Mouse (Mus musculus) hindbrain, postnatal 0 days (tissue): ENCODE measurements at regions not wholly inside any gene's neighbourhood (a gene's known extent, or its start where the extent isn't known, plus 50 kb on each side); places are given as distances from the start of the nearest gene placed in this dataset.

Experiments
- ATAC-seq: fragments of 200-750 bp; cut with Nextera tagmentation; 2 replicates; pipeline ENCODE4 v1.8.0; 2017; ENCODE audit warnings: mild to moderate bottlenecking, moderate TSS enrichment, moderate library complexity
- DNase-seq: peaks from one replicate; pipeline ENCODE4 v3.0.0-alpha.2; 2015; ENCODE audit warnings: low spot score
- H3K27ac ChIP-seq: fragments of 300-500 bp; sonication (generic); 2 replicates; pipeline ENCODE4 v1.5.1; 2014; ENCODE audit warnings: mild to moderate bottlenecking
- H3K27me3 ChIP-seq: fragments of 300-500 bp; sonication (generic); 2 replicates; pipeline ENCODE4 v1.6.1; 2014; ENCODE audit warnings: low read length, mixed read lengths; ENCODE audit not compliant: insufficient read depth
- H3K36me3 ChIP-seq: fragments of 300-500 bp; sonication (generic); 2 replicates; pipeline ENCODE4 v1.6.1; 2014; ENCODE audit warnings: low read length, mixed read lengths; ENCODE audit not compliant: insufficient read depth
- H3K4me1 ChIP-seq: fragments of 300-500 bp; sonication (generic); 2 replicates; pipeline ENCODE4 v1.6.1; 2014; ENCODE audit warnings: antibody characterized with exemption, low read length, mixed read lengths; ENCODE audit not compliant: insufficient read depth
- H3K4me2 ChIP-seq: fragments of 300-500 bp; sonication (generic); 2 replicates; pipeline ENCODE4 v1.6.1; 2014; ENCODE audit warnings: low read depth, mild to moderate bottlenecking, low read length, moderate library complexity, mixed read lengths
- H3K4me3 ChIP-seq: fragments of 300-500 bp; sonication (generic); 2 replicates; pipeline ENCODE4 v1.5.1; 2014; ENCODE audit warnings: low read length
- H3K9ac ChIP-seq: fragments of 300-500 bp; sonication (generic); replicated peaks from 2 replicates; pipeline ENCODE4 v1.6.1; 2014; ENCODE audit warnings: mild to moderate bottlenecking, low read length, moderate library complexity, mixed read lengths
- H3K9me3 ChIP-seq: fragments of 300-500 bp; sonication (generic); 2 replicates; pipeline ENCODE4 v1.6.1; 2016; ENCODE audit warnings: low read length, mixed read lengths
- CTCF ChIP-seq: IDR thresholded peaks from 2 replicates; pipeline ENCODE4 v1.5.1; 2016; ENCODE audit warnings: antibody characterized with exemption, control low read depth, low read depth
- WGBS: fragments of 180-500 bp; shearing (Covaris S2); extraction: QIAGEN DNeasy Blood & Tissue Kit; methylation state at CpG from one replicate; pipeline ENCODE4 v1.1.7; 2014; 5-methylcytosine and 5-hydroxymethylcytosine counted together

- TF ChIP-seq CTCF = no peak
- 40% methylated on average over 4 of the region's 4 CpGs for WGBS
- DNase-seq (peak; percentile 45), ATAC-seq (no peak)
- H3K4me2 ChIP-seq = no peak overlapping the region
- no peak overlapping the region for H3K9ac ChIP-seq
- no peaks in the 10 kb centered on the region for H3K27me3 ChIP-seq
- H3K27ac ChIP-seq = no peak overlapping the region
- H3K4me1 ChIP-seq = no peaks in the 10 kb centered on the region
- no peaks in the 10 kb centered on the region for H3K9me3 ChIP-seq
- H3K36me3 ChIP-seq = no peaks in the 10 kb centered on the region
- no peak overlapping the region for H3K4me3 ChIP-seq
Measured at GRCm38 (mm10) chr16:8351424-8351823, 73.5 kb downstream of the Tmem114 start.

- H3K4me3 ChIP-seq = no peak overlapping the region
- no peak for TF ChIP-seq CTCF
- no peaks in the 10 kb centered on the region for H3K9me3 ChIP-seq
- WGBS = 60% methylated on average over 3 of the region's 3 CpGs
- H3K27ac ChIP-seq = no peak overlapping the region
- H3K9ac ChIP-seq = no peak overlapping the region
- H3K4me2 ChIP-seq = no peak overlapping the region
- H3K27me3 ChIP-seq = no peaks in the 10 kb centered on the region
- no peaks in the 10 kb centered on the region for H3K4me1 ChIP-seq
- DNase-seq (no peak), ATAC-seq (no peak)
- H3K36me3 ChIP-seq = no peaks in the 10 kb centered on the region
Measured at GRCm38 (mm10) chr16:8349148-8349547, 75.8 kb downstream of the Tmem114 start.

GRCm38 (mm10) chr16:8348645-8349044, 76.3 kb downstream of the Tmem114 start:
- no peak for ATAC-seq
- no peak overlapping the region for H3K27ac ChIP-seq

GRCm38 (mm10) chr16:8345216-8345615, 79.7 kb downstream of the Tmem114 start:
- no peak for DNase-seq
- no peaks in the 10 kb centered on the region for H3K9me3 ChIP-seq
- no peak overlapping the region for H3K4me3 ChIP-seq
- 85% methylated on average over 7 of the region's 7 CpGs for WGBS
- no peak for ATAC-seq
- no peak overlapping the region for H3K27ac ChIP-seq
- no peak overlapping the region for H3K9ac ChIP-seq
- TF ChIP-seq CTCF = no peak
- H3K27me3 ChIP-seq = no peaks in the 10 kb centered on the region
- H3K4me1 ChIP-seq = no peaks in the 10 kb centered on the region
- H3K36me3 ChIP-seq = no peaks in the 10 kb centered on the region
- H3K4me2 ChIP-seq = no peak overlapping the region

More at GRCm38 (mm10) chr16:8348645-8349044, 76.3 kb downstream of the Tmem114 start:
- Histone ChIP-seq H3K4me1 (no peaks in the 10 kb centered on the region), H3K4me2 (no peak overlapping the region), H3K9me3 (no peaks in the 10 kb centered on the region), H3K9ac (no peak overlapping the region), H3K27me3 (no peaks in the 10 kb centered on the region), H3K4me3 (no peak overlapping the region), H3K36me3 (no peaks in the 10 kb centered on the region)
- 64% methylated on average over 5 of the region's 5 CpGs for WGBS
- no peak for DNase-seq
- no peak for TF ChIP-seq CTCF

GRCm38 (mm10) chr16:8333081-8333710, 91.7 kb downstream of the Tmem114 start:
- no peaks in the 10 kb centered on the region for H3K9me3 ChIP-seq
- no peak overlapping the region for H3K4me2 ChIP-seq
- H3K27ac ChIP-seq = no peak overlapping the region
- no peaks in the 10 kb centered on the region for H3K36me3 ChIP-seq
- TF ChIP-seq CTCF = peak; percentile 90
- H3K27me3 ChIP-seq = no peaks in the 10 kb centered on the region
- ATAC-seq (peak; percentile 90), DNase-seq (peak; percentile 87)
- 0 out of 2 replicates have a peak overlapping the region, but pooled peaks have one; percentile 7 for H3K9ac ChIP-seq
- no peak overlapping the region for H3K4me3 ChIP-seq
- H3K4me1 ChIP-seq = no peaks in the 10 kb centered on the region
- 11% methylated on average over 8 of the region's 8 CpGs for WGBS

GRCm38 (mm10) chr16:8311996-8312395, 112.9 kb downstream of the Tmem114 start:
- Histone ChIP-seq H3K27me3 (no peaks in the 10 kb centered on the region), H3K4me3 (no peak overlapping the region), H3K27ac (no peak overlapping the region), H3K4me2 (no peak overlapping the region), H3K9me3 (no peaks in the 10 kb centered on the region), H3K36me3 (no peaks in the 10 kb centered on the region), H3K4me1 (no peaks in the 10 kb centered on the region), H3K9ac (no peak overlapping the region)
- TF ChIP-seq CTCF = no peak
- 28% methylated on average over 7 of the region's 7 CpGs for WGBS
- peak; percentile 55 for DNase-seq
- ATAC-seq = no peak

- no peak overlapping the region for H3K9ac ChIP-seq
- no peak overlapping the region for H3K4me3 ChIP-seq
- DNase-seq = no peak
- no peak for ATAC-seq
- H3K27me3 ChIP-seq = no peaks in the 10 kb centered on the region
- H3K36me3 ChIP-seq = no peaks in the 10 kb centered on the region
- no peak overlapping the region for H3K4me2 ChIP-seq
- no peak overlapping the region for H3K27ac ChIP-seq
- no peak for TF ChIP-seq CTCF
- no peaks in the 10 kb centered on the region for H3K4me1 ChIP-seq
- no peaks in the 10 kb centered on the region for H3K9me3 ChIP-seq
- WGBS = 78% methylated on average over 8 of the region's 8 CpGs
Measured at GRCm38 (mm10) chr16:8306389-8306788, 118.5 kb downstream of the Tmem114 start.
